Mouse (Mus musculus): Measurements from ENCODE around the gene Iqcf5. TPM values are rescaled to one million over a fixed set of nuclear protein-coding genes. Genes with fewer than 3 reads are reported as not detected.
A peak's percentile ranks its signal among the peaks of the same experiment; 100 is the strongest.

Iqcf5 gene
- polyA plus RNA-seq, 1 experiment, result not detected

DNA sequence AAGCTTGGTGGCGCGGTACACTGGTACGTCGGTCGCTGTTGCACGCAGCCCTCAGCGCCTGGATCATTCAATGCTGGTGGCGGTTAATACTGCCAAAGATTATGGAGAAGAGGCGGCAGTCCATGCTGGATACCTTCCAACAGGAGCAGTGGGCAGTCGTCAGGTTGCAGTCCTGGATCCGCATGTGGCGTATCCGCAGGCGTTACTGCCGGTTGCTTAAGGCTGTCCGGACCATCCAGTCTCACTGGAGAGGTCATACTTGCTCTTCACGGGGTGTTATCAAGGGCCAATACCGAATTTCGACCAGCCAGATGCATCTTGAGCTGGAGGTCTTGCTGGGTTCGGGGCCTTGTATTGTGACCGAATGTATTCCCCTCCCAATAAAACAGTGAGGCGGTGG lies 12.5 kb upstream of the Iqcf5 start:
- H3K4me1 ChIP-seq (ENCODE audit: control insufficient read depth, insufficient read depth, low read length), result no peaks in the 10 kb centered on the region
- no peak overlapping the region for H3K27ac ChIP-seq (ENCODE audit: insufficient read depth, low read length)
- TF ChIP-seq POLR2A (IDR thresholded peaks at IDR 0.05; ENCODE audit: low read depth, low read length) (no peak), CTCF (IDR thresholded peaks at IDR 0.05; ENCODE audit: borderline replicate concordance, insufficient read depth, low read length) (no peak)
- no peak overlapping the region for H3K4me3 ChIP-seq (ENCODE audit: insufficient read depth, low read length)

- Histone ChIP-seq H3K4me3 (ENCODE audit: insufficient read depth, low read length) (no peak overlapping the region), H3K4me1 (ENCODE audit: control insufficient read depth, insufficient read depth, low read length) (no peaks in the 10 kb centered on the region), H3K27ac (ENCODE audit: insufficient read depth, low read length) (no peak overlapping the region)
- no peak for TF ChIP-seq CTCF (IDR thresholded peaks at IDR 0.05; ENCODE audit: borderline replicate concordance, insufficient read depth, low read length)
Observed at GRCm38 (mm10) chr9:106504246-106504645, 10.1 kb upstream of the Iqcf5 start.

- no peaks in the 10 kb centered on the region for H3K4me1 ChIP-seq (ENCODE audit: control insufficient read depth, insufficient read depth, low read length)
- no peak for TF ChIP-seq POLR2A (IDR thresholded peaks at IDR 0.05; ENCODE audit: low read depth, low read length)
- TF ChIP-seq CTCF (IDR thresholded peaks at IDR 0.05; ENCODE audit: borderline replicate concordance, insufficient read depth, low read length), result no peak
Observed at GRCm38 (mm10) chr9:106509356-106509755, 5.0 kb upstream of the Iqcf5 start.

GRCm38 (mm10) chr9:106512729-106513450 lies 1.5 kb upstream of the Iqcf5 start:
- H3K4me3 ChIP-seq (ENCODE audit: insufficient read depth, low read length), result no peak overlapping the region
- no peak overlapping the region for H3K27ac ChIP-seq (ENCODE audit: insufficient read depth, low read length)
- no peak for TF ChIP-seq CTCF (IDR thresholded peaks at IDR 0.05; ENCODE audit: borderline replicate concordance, insufficient read depth, low read length)
- no peak for TF ChIP-seq POLR2A (IDR thresholded peaks at IDR 0.05; ENCODE audit: low read depth, low read length)
- no peaks in the 10 kb centered on the region for H3K4me1 ChIP-seq (ENCODE audit: control insufficient read depth, insufficient read depth, low read length)

More at GRCm38 (mm10) chr9:106509356-106509755, 5.0 kb upstream of the Iqcf5 start:
- Histone ChIP-seq H3K4me3 (ENCODE audit: insufficient read depth, low read length) (no peak overlapping the region), H3K27ac (ENCODE audit: insufficient read depth, low read length) (no peak overlapping the region)

- no peak for TF ChIP-seq CTCF (IDR thresholded peaks at IDR 0.05; ENCODE audit: borderline replicate concordance, insufficient read depth, low read length)
- no peak for TF ChIP-seq POLR2A (IDR thresholded peaks at IDR 0.05; ENCODE audit: low read depth, low read length)
- Histone ChIP-seq H3K27ac (ENCODE audit: insufficient read depth, low read length) (no peak overlapping the region), H3K4me1 (ENCODE audit: control insufficient read depth, insufficient read depth, low read length) (no peaks in the 10 kb centered on the region), H3K4me3 (ENCODE audit: insufficient read depth, low read length) (no peak overlapping the region)
Observed at GRCm38 (mm10) chr9:106513566-106513965, 807 bp upstream of the Iqcf5 start.

- H3K27ac ChIP-seq (ENCODE audit: insufficient read depth, low read length), result no peak overlapping the region
- no peak overlapping the region for H3K4me3 ChIP-seq (ENCODE audit: insufficient read depth, low read length)
- no peaks in the 10 kb centered on the region for H3K4me1 ChIP-seq (ENCODE audit: control insufficient read depth, insufficient read depth, low read length)
- TF ChIP-seq CTCF (IDR thresholded peaks at IDR 0.05; ENCODE audit: borderline replicate concordance, insufficient read depth, low read length) (no peak), POLR2A (IDR thresholded peaks at IDR 0.05; ENCODE audit: low read depth, low read length) (no peak)
Observed at GRCm38 (mm10) chr9:106519433-106519832, 5.1 kb downstream of the Iqcf5 start.

- Histone ChIP-seq H3K27ac (ENCODE audit: insufficient read depth, low read length) (no peak overlapping the region), H3K4me1 (ENCODE audit: control insufficient read depth, insufficient read depth, low read length) (no peaks in the 10 kb centered on the region), H3K4me3 (ENCODE audit: insufficient read depth, low read length) (no peak overlapping the region)
- TF ChIP-seq CTCF (IDR thresholded peaks at IDR 0.05; ENCODE audit: borderline replicate concordance, insufficient read depth, low read length), result no peak
- TF ChIP-seq POLR2A (IDR thresholded peaks at IDR 0.05; ENCODE audit: low read depth, low read length), result no peak
Observed at GRCm38 (mm10) chr9:106519909-106520308, 5.5 kb downstream of the Iqcf5 start.

- TF ChIP-seq CTCF (IDR thresholded peaks at IDR 0.05; ENCODE audit: borderline replicate concordance, insufficient read depth, low read length) (peak; percentile 85; the same call in 1 of the 2 replicates), POLR2A (IDR thresholded peaks at IDR 0.05; ENCODE audit: low read depth, low read length) (no peak)
- no peak overlapping the region for H3K4me3 ChIP-seq (ENCODE audit: insufficient read depth, low read length)
- no peak overlapping the region for H3K27ac ChIP-seq (ENCODE audit: insufficient read depth, low read length)
- no peaks in the 10 kb centered on the region for H3K4me1 ChIP-seq (ENCODE audit: control insufficient read depth, insufficient read depth, low read length)
Observed at GRCm38 (mm10) chr9:106531833-106532232, 17.5 kb downstream of the Iqcf5 start.

DNA sequence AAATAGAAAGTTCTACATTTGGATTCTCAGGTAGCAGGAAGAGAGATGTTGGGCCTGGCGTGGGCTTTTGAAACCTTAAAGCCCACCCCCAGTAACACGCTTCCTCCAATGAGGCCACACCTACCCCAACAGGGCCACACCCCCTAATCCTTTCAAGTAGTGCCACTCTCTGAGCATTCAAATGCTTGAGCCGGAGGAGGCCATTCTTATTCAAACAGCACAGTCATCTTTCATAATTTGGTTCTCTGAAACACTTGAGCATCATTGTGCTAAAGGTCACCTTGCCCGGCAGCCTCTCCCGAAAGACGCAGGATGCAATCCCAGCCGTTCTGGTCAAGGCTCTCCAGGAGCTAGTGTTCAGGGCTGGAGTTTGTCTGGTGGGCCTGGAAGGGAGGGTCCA lies 19.9 kb downstream of the Iqcf5 start:
- TF ChIP-seq CTCF (IDR thresholded peaks at IDR 0.05; ENCODE audit: borderline replicate concordance, insufficient read depth, low read length) (no peak), POLR2A (IDR thresholded peaks at IDR 0.05; ENCODE audit: low read depth, low read length) (no peak)
- Histone ChIP-seq H3K4me3 (ENCODE audit: insufficient read depth, low read length) (no peak overlapping the region), H3K4me1 (ENCODE audit: control insufficient read depth, insufficient read depth, low read length) (no peaks in the 10 kb centered on the region), H3K27ac (ENCODE audit: insufficient read depth, low read length) (no peak overlapping the region)

DNA sequence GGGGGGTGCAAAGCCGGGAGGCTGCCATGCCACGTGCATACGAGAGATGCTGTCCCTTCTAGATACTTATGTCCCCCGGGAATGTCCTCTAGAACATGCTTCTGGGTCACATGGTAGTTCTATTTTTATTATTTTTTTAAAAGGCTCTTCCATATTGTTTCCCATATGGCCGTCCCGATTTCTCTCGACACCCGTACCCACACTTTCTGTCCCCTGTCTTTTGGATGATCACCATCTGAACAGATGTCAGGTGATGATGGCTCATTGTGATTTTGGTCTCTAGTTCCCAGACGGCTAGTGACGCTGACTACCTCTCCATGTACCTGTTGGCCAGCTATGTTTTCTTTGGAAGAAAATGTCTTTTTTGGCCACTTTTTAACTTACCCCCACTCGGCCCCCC lies 20.6 kb downstream of the Iqcf5 start:
- Histone ChIP-seq H3K4me1 (ENCODE audit: control insufficient read depth, insufficient read depth, low read length) (no peaks in the 10 kb centered on the region), H3K27ac (ENCODE audit: insufficient read depth, low read length) (no peak overlapping the region), H3K4me3 (ENCODE audit: insufficient read depth, low read length) (no peak overlapping the region)
- TF ChIP-seq POLR2A (IDR thresholded peaks at IDR 0.05; ENCODE audit: low read depth, low read length) (no peak), CTCF (IDR thresholded peaks at IDR 0.05; ENCODE audit: borderline replicate concordance, insufficient read depth, low read length) (no peak)

Data from embryonic fibroblast, embryonic 13.5 days (primary cell).